Mouse (Mus musculus) intestine, embryonic 14.5 days (tissue): Measurements from ENCODE around the gene Cebpa. TPM values are rescaled to one million over a fixed set of nuclear protein-coding genes. Genes with fewer than 3 reads are reported as not detected.

ENCODE experiments used
- ATAC-seq: fragments of 200-750 bp; cut with Nextera tagmentation; replicated peaks from 2 replicates; pipeline ENCODE4 v1.8.0; 2017; ENCODE audit warnings: low read depth, moderate number of reproducible peaks, moderate TSS enrichment, moderate library complexity; ENCODE audit not compliant: low FRiP score, low TSS enrichment
- DNase-seq: peaks from one replicate; pipeline ENCODE4 v3.0.0-alpha.2; 2018; ENCODE audit warnings: low spot score
- H3K27ac ChIP-seq: fragments of 300-500 bp; sonication (generic); 2 replicates; pipeline ENCODE4 v1.5.1; 2014; ENCODE audit warnings: low read depth, mild to moderate bottlenecking, control low read depth
- H3K27me3 ChIP-seq: fragments of 300-500 bp; sonication (generic); replicated peaks from 2 replicates; pipeline ENCODE4 v1.6.1; 2014; ENCODE audit warnings: low read length, control low read depth; ENCODE audit not compliant: control insufficient read depth, insufficient read depth
- H3K36me3 ChIP-seq: fragments of 300-500 bp; sonication (generic); 2 replicates; pipeline ENCODE4 v1.6.1; 2014; ENCODE audit warnings: low read length, control low read depth; ENCODE audit not compliant: control insufficient read depth, insufficient read depth
- H3K4me1 ChIP-seq: fragments of 300-500 bp; sonication (generic); replicated peaks from 2 replicates; pipeline ENCODE4 v1.6.1; 2014; ENCODE audit warnings: low read length, control low read depth, mixed read lengths; ENCODE audit not compliant: control insufficient read depth, insufficient read depth
- H3K4me2 ChIP-seq: fragments of 300-500 bp; sonication (generic); 2 replicates; pipeline ENCODE4 v1.6.1; 2014; ENCODE audit warnings: low read length
- H3K4me3 ChIP-seq: fragments of 300-500 bp; sonication (generic); 2 replicates; pipeline ENCODE4 v1.5.1; 2014; ENCODE audit warnings: low read depth, low read length, control low read depth, mixed read lengths
- H3K9ac ChIP-seq: fragments of 300-500 bp; sonication (generic); 2 replicates; pipeline ENCODE4 v1.6.1; 2014; ENCODE audit warnings: mild to moderate bottlenecking, low read length
- H3K9me3 ChIP-seq: fragments of 300-500 bp; sonication (generic); 2 replicates; pipeline ENCODE4 v1.6.1; 2016; ENCODE audit warnings: low read length, control low read depth; ENCODE audit not compliant: control insufficient read depth
- WGBS: fragments of 180-500 bp; shearing (Covaris S2); extraction: QIAGEN DNeasy Blood & Tissue Kit; methylation state at CpG from one replicate; pipeline ENCODE4 v1.1.7; 2014; 5-methylcytosine and 5-hydroxymethylcytosine counted together
- polyA plus RNA-seq: library from polyadenylated mRNA; unstranded; fragments of >200 nt; fragmentation: Nextera tagmentation; extraction: Ambion mirVana; gene quantifications from 2 replicates; pipeline ENCODE4 v1.2.1, GENCODE M21; 2014

The Cebpa gene
- polyA plus RNA-seq, 1 experiment from 2014 or later = 8.3 TPM

DNA sequence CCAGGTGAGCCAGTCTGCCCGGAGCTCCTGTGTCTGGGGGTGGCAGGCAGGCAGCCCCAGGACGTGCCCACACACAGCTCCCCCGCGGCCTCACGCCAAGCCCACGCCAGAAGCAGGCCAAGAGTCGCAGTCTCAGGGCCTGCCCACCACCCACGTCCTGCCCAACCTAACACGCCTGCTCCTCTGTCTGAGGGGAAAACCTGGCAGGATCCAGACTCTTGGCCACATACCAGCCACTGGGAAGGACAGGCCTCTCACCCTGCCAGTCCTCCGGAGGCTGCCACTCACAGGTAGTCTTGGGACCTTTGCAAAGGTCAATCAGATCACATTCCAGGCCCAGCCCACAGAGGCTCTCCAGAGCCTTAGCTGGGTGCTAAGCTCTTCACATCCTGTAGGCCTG, 27.2 kb downstream of the Cebpa start:
- Histone ChIP-seq H3K4me2 (no peak overlapping the region), H3K9me3 (no peaks in the 10 kb centered on the region), H3K4me3 (no peak overlapping the region), H3K36me3 (no peaks in the 10 kb centered on the region), H3K27me3 (no peaks in the 10 kb centered on the region), H3K27ac (no peak overlapping the region), H3K4me1 (peaks cover 12% of the 10 kb centered on the region; the same call in 1 of the 2 replicates), H3K9ac (no peak overlapping the region)
- WGBS = 77% methylated on average over 10 of the region's 10 CpGs
- no peak for ATAC-seq
- no peak for DNase-seq

DNA sequence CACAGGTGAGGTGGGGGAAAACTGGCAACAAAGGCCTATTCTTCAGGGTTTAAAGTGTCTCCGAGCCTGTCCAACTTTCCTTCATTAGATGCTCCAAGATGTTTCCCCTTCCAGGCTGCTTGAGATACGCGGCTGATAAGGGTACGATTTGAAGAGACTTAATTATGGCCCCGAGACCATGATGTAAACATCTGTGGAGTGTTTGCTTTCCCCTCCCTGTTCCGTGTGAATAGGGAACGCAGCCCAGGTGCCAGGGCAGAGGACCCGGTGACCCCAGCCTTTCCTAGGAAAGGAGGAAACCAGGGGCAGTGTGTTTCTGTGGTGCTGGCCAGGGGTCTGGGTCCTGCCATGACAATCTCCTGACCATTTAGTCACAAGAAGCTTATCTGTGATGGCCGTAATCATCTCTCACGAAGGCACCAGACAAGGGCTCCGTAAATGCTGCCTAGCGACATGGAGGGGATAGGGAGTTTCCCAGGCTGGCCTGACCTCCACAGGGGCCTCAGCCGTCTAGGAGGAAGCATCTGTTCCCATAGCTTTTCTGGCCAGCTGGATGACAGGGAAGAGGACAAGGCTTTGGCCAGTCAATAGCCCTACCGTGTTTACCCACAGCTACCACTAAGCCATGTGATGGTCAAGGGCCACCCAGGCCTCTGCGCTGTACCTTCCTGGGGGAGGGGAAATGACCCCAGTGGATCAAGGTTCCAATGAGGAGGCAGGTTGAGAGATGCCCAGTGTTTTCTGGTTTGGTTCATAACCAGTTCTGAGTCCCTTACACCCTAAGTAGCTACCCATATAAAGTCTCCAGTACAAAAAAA, 30.7 kb downstream of the Cebpa start:
- ATAC-seq (no peak), DNase-seq (no peak)
- H3K27ac ChIP-seq = no peak overlapping the region
- H3K36me3 ChIP-seq = no peaks in the 10 kb centered on the region
- no peaks in the 10 kb centered on the region for H3K9me3 ChIP-seq
- H3K9ac ChIP-seq = no peak overlapping the region
- no peak overlapping the region for H3K4me2 ChIP-seq
- H3K4me3 ChIP-seq = no peak overlapping the region
- 22% methylated on average over 15 of the region's 15 CpGs for WGBS
- peaks cover 9% of the 10 kb centered on the region; the same call in 1 of the 2 replicates for H3K4me1 ChIP-seq
- H3K27me3 ChIP-seq = no peaks in the 10 kb centered on the region

DNA sequence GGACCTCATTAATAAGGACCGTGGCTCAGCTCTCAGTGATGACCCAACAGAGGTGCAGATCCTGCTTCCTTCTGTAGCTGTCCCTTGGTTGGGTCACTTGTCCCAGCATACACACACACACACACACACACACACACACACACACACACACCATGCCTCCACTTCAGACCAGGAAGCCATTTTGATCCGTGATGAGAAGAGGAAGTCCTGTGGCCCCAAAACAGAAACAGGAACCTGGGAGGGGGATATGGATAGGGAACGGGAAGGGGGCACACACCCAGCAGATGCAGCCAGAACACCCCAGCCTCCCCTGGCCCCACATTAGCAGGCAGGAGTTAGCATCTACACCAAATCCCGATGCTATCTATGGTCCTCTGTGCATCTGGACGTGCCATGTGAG, 31.8 kb downstream of the Cebpa start:
- H3K36me3 ChIP-seq = no peaks in the 10 kb centered on the region
- no peak overlapping the region for H3K27ac ChIP-seq
- no peak for DNase-seq
- H3K4me1 ChIP-seq = peaks cover 9% of the 10 kb centered on the region; the same call in 1 of the 2 replicates
- no peaks in the 10 kb centered on the region for H3K9me3 ChIP-seq
- 83% methylated on average over 5 of the region's 5 CpGs for WGBS
- ATAC-seq = no peak
- H3K9ac ChIP-seq = no peak overlapping the region
- no peak overlapping the region for H3K4me3 ChIP-seq
- no peak overlapping the region for H3K4me2 ChIP-seq
- H3K27me3 ChIP-seq = no peaks in the 10 kb centered on the region

DNA sequence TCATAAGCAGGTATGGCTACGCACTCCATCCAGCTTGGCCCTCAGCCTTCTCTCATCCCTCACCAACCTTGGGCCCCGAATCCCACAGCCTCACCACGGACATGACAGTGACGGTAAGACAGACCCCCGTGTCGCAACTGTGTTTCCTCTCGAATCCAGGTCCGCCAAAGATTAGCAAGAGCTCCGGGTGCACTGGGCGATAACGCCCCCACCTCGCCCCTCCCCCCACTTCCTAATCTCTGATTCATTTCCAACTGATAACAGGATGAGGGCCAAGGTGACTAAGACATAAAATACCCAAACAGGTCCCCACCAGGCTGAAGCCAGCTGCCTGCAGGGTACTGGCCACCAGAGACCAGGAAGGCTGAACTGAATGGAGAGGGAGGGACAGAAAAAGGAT, 35.4 kb downstream of the Cebpa start:
- no peak overlapping the region for H3K9ac ChIP-seq
- no peaks in the 10 kb centered on the region for H3K9me3 ChIP-seq
- H3K36me3 ChIP-seq = no peaks in the 10 kb centered on the region
- H3K4me1 ChIP-seq = peaks cover 5% of the 10 kb centered on the region; the same call in 1 of the 2 replicates
- H3K4me2 ChIP-seq = no peak overlapping the region
- WGBS = 69% methylated on average over 12 of the region's 12 CpGs
- DNase-seq (no peak), ATAC-seq (no peak)
- H3K27ac ChIP-seq = no peak overlapping the region
- no peak overlapping the region for H3K4me3 ChIP-seq
- H3K27me3 ChIP-seq = no peaks in the 10 kb centered on the region

DNA sequence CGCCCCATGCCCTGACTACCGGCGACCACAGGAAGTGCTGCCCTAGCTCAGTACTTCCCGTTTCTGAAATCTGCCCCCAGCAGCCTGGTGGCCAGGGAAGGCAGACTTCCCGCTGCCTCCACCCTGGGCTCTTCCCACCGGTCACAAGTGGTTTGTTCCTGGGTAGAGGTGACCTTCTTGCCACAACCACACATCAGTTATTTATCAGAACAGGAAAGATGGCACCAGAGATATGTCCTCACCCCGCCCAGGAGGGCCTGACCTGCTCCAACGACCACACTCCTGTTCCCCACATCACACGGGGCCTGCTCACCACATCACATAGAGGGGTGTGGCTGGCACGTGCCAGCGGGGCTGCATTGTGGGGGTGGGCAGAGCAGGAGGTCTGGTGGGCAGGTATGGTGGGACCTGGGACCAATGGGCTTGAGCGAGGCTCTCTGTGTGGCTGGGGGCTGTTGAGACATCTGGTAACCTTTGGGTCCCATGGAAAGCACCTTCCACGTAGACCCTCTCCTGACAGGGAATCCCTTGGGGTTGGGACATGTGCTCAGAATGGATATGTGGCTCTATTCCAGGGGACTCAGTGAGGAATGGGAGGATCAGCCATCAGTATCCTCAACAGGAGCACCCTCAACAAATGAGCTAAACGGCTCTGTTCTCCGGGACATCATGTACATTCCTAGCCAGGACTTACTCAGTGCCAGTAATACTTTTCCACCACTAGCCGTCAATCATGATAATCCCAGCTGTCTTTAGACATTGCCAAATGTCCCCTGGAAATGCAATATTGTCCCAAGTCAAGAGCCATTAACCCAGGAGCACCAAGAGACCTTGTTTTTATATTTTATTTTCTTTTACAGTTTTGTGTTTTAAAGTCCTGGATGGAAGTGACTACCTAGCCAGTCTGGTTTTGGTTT, 37.7 kb downstream of the Cebpa start:
- Histone ChIP-seq H3K4me3 (no peak overlapping the region), H3K27ac (no peak overlapping the region), H3K36me3 (no peaks in the 10 kb centered on the region), H3K4me2 (no peak overlapping the region), H3K9me3 (no peaks in the 10 kb centered on the region), H3K27me3 (no peaks in the 10 kb centered on the region), H3K4me1 (no peaks in the 10 kb centered on the region), H3K9ac (no peak overlapping the region)
- DNase-seq (no peak), ATAC-seq (no peak)
- WGBS = 68% methylated on average over 16 of the region's 16 CpGs

DNA sequence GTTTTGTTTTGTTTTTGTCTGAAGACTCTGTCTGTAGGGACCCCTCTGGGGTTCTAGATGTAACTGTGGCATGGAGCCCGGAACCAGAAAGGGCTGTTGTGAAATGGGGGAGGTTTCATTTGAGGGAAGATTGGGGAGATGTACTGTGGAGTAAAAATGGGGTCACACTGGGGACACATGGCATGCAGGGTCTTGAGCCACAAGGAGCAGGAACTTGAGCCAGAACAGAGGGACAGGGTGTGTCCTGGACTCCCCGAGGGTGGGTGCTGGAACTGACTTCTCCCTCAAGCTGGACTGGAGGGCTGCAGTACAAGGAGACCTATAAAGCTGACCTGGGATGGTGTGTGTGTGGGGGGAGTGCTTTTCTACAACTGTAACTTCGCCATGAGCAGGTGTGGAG, 38.4 kb downstream of the Cebpa start:
- H3K9me3 ChIP-seq = no peaks in the 10 kb centered on the region
- no peaks in the 10 kb centered on the region for H3K27me3 ChIP-seq
- DNase-seq = no peak
- H3K4me3 ChIP-seq = no peak overlapping the region
- ATAC-seq = no peak
- no peaks in the 10 kb centered on the region for H3K4me1 ChIP-seq
- no peaks in the 10 kb centered on the region for H3K36me3 ChIP-seq
- no peak overlapping the region for H3K4me2 ChIP-seq
- no peak overlapping the region for H3K9ac ChIP-seq
- WGBS = 74% methylated on average over 3 of the region's 3 CpGs
- H3K27ac ChIP-seq = no peak overlapping the region

DNA sequence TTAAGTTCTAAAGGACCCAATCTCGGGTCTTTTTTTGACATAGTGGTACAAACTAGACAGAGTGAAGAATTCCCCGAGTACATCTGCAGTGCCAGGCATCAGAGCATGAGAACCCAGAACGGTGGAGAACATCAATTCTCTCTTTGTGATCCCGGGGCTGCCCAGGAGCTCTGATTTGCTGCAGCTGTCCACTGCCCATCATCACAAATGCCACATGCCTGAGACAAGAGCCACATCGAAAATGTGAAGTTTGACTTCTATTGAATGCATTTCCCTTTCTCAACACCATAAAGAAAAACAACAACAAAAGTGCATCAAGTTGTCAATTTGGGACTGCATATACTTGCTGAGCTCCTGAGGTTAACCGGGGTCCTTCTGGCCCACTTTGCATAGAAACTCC, 43.4 kb downstream of the Cebpa start:
- Histone ChIP-seq H3K27me3 (no peaks in the 10 kb centered on the region), H3K9ac (no peak overlapping the region), H3K9me3 (no peaks in the 10 kb centered on the region), H3K4me2 (no peak overlapping the region), H3K36me3 (no peaks in the 10 kb centered on the region), H3K4me3 (no peak overlapping the region), H3K27ac (no peak overlapping the region), H3K4me1 (no peaks in the 10 kb centered on the region)
- DNase-seq = no peak
- no peak for ATAC-seq
- 78% methylated on average over 6 of the region's 6 CpGs for WGBS

DNA sequence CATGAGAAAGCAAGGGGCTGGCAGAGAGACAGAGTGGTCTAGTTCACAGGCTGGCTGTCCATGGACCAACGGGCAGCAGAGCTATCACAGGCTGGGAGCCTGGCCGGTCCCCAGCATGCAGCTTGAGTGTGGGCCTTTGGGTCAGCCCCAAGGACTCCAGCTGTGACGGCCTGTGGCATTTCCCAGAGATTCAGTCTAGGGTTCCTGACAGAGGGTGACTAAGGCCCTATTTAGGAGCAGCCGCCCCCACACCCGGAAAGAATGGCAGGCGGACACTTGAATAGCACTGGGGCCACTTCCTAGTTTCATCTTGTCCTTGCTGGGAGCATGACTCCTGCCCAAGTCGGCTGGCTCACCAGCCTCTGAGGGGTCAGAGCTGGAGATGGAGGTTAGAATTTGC, 44.5 kb downstream of the Cebpa start:
- 65% methylated on average over 7 of the region's 7 CpGs for WGBS

More for the DNA sequence above, 44.5 kb downstream of the Cebpa start:
- H3K36me3 ChIP-seq = no peaks in the 10 kb centered on the region
- no peak overlapping the region for H3K9ac ChIP-seq
- H3K27me3 ChIP-seq = no peaks in the 10 kb centered on the region
- H3K4me2 ChIP-seq = no peak overlapping the region
- no peaks in the 10 kb centered on the region for H3K9me3 ChIP-seq
- ATAC-seq = no peak
- H3K4me1 ChIP-seq = no peaks in the 10 kb centered on the region
- no peak for DNase-seq
- H3K27ac ChIP-seq = no peak overlapping the region
- no peak overlapping the region for H3K4me3 ChIP-seq
